Mouse (Mus musculus) urinary bladder, postnatal 36 days (tissue): Measurements from ENCODE around the gene 2310033P09Rik.
A peak's percentile ranks its signal among the peaks of the same experiment; 100 is the strongest.

Experiments used
- DNase-seq, 2 experiments: peaks; one replicate each; pipeline ENCODE4 v3.0.0; 2022; ENCODE audit warnings: low spot score in 2 of 2, mixed read lengths in 1 of 2

Gene 2310033P09Rik

GRCm38 (mm10) chr11:59228122-59228953 is 20.2 kb downstream of the 2310033P09Rik start, which contains the start of gene Arf1:
Gene Arf1, minus strand, starts transcription at chr11:59228270.
- peak; percentile 96 to 97 for DNase-seq

GRCm38 (mm10) chr11:59230144-59230760 is 22.1 kb downstream of the 2310033P09Rik start:
- peak; percentile 52 to 60 for DNase-seq

- no peak for DNase-seq
Observed at GRCm38 (mm10) chr11:59232797-59233196, 24.7 kb downstream of the 2310033P09Rik start.

DNA sequence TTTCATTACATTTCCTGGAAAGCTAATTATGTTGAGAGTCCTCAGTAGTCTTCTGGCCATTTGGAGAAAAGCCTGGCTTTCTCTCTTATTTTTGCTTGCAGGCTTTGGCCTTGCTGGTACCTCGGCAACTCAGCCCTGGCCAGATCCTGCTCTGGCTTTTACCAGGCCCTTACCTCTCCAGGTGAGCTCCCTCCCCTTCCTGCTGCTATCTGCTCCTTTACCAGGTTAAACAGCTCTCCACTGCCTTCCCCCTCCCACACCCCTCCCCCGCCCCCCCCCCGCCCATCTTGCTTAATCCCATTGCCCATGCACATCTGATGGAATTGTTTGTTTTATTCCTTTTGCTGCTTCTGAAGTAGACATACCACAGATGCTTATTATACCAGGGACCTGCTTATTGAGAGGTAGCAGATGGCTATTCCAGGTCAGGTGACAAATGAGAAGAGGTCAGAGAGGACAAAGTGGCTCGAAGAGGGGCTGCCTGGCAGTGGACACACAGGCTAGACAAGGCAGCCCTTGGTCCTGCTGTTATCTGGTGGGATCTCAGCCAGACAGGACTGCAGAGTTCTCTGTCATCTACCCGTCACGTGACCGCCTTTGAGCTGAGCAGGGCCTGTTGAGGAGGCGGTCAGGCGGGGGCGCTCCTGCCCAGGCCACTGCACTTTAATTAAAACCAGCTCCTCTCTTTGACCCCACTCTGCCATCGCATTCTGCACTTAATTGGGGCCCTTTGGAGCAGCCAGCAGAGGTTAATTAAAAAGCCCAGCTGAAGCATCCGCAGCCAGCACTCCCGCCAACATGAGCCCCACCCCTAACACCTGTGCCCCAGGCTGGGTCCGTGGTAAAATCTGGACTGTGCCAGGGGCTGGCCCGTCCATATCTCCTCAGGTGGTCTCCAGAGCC is 30.7 kb downstream of the 2310033P09Rik start:
- DNase-seq, result peak; percentile 55 to 70

DNA sequence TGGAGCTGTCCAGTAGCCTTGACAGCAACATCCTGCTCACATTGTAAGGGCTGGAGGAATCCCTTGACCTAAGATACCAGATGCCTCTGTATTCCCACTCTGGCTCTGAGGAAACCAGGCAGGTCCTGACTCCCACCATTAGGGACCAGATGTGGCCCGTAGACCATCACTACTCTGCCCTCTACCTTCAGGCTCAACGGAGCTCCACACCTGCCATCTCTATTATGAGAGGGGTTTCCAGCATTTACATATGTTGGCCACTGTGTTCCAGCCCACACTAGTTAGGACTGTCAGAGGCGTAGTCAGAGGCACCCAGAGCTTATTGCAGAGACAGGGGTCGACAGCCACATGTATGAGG is 31.3 kb downstream of the 2310033P09Rik start:
- DNase-seq, result no peak

GRCm38 (mm10) chr11:59239796-59240195 is 31.7 kb downstream of the 2310033P09Rik start:
- no peak for DNase-seq

- no peak for DNase-seq
Observed at GRCm38 (mm10) chr11:59241841-59242240, 33.7 kb downstream of the 2310033P09Rik start.

DNA sequence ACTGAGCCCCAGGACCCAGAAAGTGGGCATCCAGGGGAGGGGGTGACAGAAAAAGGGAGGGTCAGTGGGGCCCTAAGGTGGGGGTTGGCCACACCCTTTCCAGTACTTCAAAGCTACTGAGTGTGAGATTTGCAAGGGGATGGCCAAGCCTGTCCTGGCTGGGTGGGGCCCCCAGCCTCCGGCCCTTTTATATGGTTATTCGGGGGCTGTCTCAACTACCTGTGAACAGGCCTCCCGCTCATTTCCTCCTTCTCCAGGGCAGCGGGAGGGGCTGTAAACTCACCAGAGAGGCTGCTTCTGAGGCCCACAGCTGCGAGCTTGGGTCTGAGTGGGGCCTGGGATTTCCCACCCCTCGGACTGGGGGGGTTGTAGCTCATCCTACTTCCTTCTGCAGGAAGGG is 35.7 kb downstream of the 2310033P09Rik start:
- no peak for DNase-seq

GRCm38 (mm10) chr11:59248101-59248500 is 40.0 kb downstream of the 2310033P09Rik start:
- DNase-seq, result no peak

DNA sequence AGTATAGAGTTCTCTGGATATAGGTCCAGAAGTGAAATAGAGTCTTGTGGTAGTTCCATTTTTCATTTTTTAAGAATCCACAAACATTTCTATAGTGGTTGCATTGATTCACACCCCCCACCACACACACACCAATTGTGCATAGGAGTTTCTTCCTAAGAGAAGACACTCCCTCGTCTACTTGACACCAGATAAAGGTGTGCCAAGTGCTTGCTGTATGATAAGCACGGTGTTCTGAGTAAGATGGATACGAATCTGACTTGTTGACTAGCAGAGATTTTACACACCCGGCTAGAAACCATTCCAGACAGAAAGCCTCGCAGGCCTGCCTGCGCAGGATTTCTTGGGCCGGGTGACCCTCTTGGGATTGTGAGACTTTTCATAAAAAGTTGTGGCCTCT is 51.5 kb downstream of the 2310033P09Rik start:
- DNase-seq, result no peak
